Mouse (Mus musculus) liver, postnatal 0 days (tissue): ENCODE results near the gene Gmds.

Experiments
- CTCF ChIP-seq: sonication (generic); IDR thresholded peaks from 2 replicates; pipeline ENCODE4 v1.5.1; 2016; ENCODE audit warnings: antibody characterized with exemption, low read depth
- EP300 ChIP-seq: IDR thresholded peaks from 2 replicates; pipeline ENCODE4 v1.6.1; 2016; ENCODE audit warnings: antibody characterized with exemption, low read depth, mild to moderate bottlenecking

DNA sequence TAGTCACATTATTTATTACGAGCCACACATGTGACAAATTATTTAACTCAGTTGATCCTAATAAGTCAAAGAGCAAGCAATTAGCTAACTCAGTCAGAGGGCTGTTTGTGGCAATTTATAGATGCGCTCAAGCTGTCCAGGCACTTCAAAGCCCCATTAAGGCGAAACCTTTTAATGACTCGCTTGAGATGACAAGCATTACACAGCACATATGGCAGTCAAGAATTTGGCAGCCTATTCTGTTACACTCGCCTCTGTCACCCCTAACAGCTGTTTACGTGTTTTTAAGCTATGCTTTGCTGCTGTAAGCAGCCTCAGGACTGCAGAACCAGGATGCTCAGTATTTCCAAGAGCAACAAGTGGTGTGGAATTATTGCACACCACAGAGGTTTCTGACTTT lies 283.2 kb downstream of the Gmds start:
- no peak for TF ChIP-seq CTCF
- TF ChIP-seq EP300, result no peak
